Mouse (Mus musculus) liver, embryonic 16.5 days (tissue): ENCODE measurements around the gene Cckar. TPM values are rescaled to one million over a fixed set of nuclear protein-coding genes. Genes with fewer than 3 reads are reported as not detected.

Experiments
- ATAC-seq: fragments of 200-750 bp; cut with Nextera tagmentation; 2 replicates; pipeline ENCODE4 v1.8.0; 2017; ENCODE audit warnings: low read depth, mild to moderate bottlenecking, moderate number of reproducible peaks, moderate library complexity
- H3K27ac ChIP-seq: fragments of 300-500 bp; sonication (generic); 2 replicates; pipeline ENCODE4 v1.5.1; 2014; ENCODE audit warnings: mild to moderate bottlenecking, low read length
- H3K27me3 ChIP-seq: fragments of 300-500 bp; sonication (generic); 2 replicates; pipeline ENCODE4 v1.6.1; 2014; ENCODE audit warnings: low read depth, low read length, mixed read lengths; ENCODE audit not compliant: control insufficient read depth, insufficient read depth
- H3K36me3 ChIP-seq: fragments of 300-500 bp; sonication (generic); 2 replicates; pipeline ENCODE4 v1.6.1; 2014; ENCODE audit warnings: mild to moderate bottlenecking; ENCODE audit not compliant: control insufficient read depth, insufficient read depth
- H3K4me1 ChIP-seq: fragments of 300-500 bp; sonication (generic); 2 replicates; pipeline ENCODE4 v1.6.1; 2014; ENCODE audit warnings: low read depth, low read length, mixed read lengths; ENCODE audit not compliant: control insufficient read depth
- H3K4me2 ChIP-seq: fragments of 300-500 bp; sonication (generic); 2 replicates; pipeline ENCODE4 v1.6.1; 2014; ENCODE audit warnings: low read depth, low read length, mixed read lengths
- H3K4me3 ChIP-seq: fragments of 300-500 bp; sonication (generic); 2 replicates; pipeline ENCODE4 v1.5.1; 2014; ENCODE audit warnings: low read depth, mild to moderate bottlenecking, low read length
- H3K9ac ChIP-seq: fragments of 300-500 bp; sonication (generic); 2 replicates; pipeline ENCODE4 v1.6.1; 2014; ENCODE audit warnings: low read depth, low read length
- H3K9me3 ChIP-seq: fragments of 300-500 bp; sonication (generic); replicated peaks from 2 replicates; pipeline ENCODE4 v1.6.1; 2016; ENCODE audit warnings: low read length; ENCODE audit not compliant: control insufficient read depth
- WGBS: fragments of 180-500 bp; shearing (Covaris S2); extraction: QIAGEN DNeasy Blood & Tissue Kit; methylation state at CpG from one replicate; pipeline ENCODE4 v1.1.7; 2014; ENCODE audit not compliant: insufficient replicate concordance; 5-methylcytosine and 5-hydroxymethylcytosine counted together
- polyA plus RNA-seq: library from polyadenylated mRNA; unstranded; fragments of >200 nt; fragmentation: Nextera tagmentation; extraction: Ambion mirVana; gene quantifications from 2 replicates; pipeline ENCODE4 v1.2.1, GENCODE M21; 2015

Gene Cckar
- polyA plus RNA-seq = 0.11 and 1.2 TPM in 2 replicates

GRCm38 (mm10) chr5:53707235-53708177 is at the start of gene Cckar:
TSS of gene Cckar (minus strand) at chr5:53707705.
- ATAC-seq = no peak
- H3K27ac ChIP-seq = no peak within 1 kb of the TSS
- no peak within 1 kb of the TSS for H3K4me3 ChIP-seq
- no peak within 1 kb of the TSS for H3K4me2 ChIP-seq
- no peaks in the 10 kb centered on the region for H3K27me3 ChIP-seq
- 53% methylated on average over 11 of the region's 11 CpGs for WGBS
- H3K9me3 ChIP-seq = no peaks in the 10 kb centered on the region
- no peak within 1 kb of the TSS for H3K9ac ChIP-seq
- no peaks in the 10 kb centered on the region for H3K36me3 ChIP-seq
- H3K4me1 ChIP-seq = no peaks in the 10 kb centered on the region

- Histone ChIP-seq H3K27ac (no peak overlapping the region), H3K9ac (no peak overlapping the region), H3K9me3 (no peaks in the 10 kb centered on the region), H3K4me2 (no peak overlapping the region), H3K27me3 (no peaks in the 10 kb centered on the region), H3K4me3 (no peak overlapping the region), H3K4me1 (no peaks in the 10 kb centered on the region), H3K36me3 (no peaks in the 10 kb centered on the region)
- WGBS = 36% methylated on average over 2 of the region's 2 CpGs
- no peak for ATAC-seq
Observed at GRCm38 (mm10) chr5:53744061-53744460, 36.6 kb upstream of the Cckar start.

GRCm38 (mm10) chr5:53732933-53733332 is 25.4 kb upstream of the Cckar start:
- Histone ChIP-seq H3K4me1 (no peaks in the 10 kb centered on the region), H3K36me3 (no peaks in the 10 kb centered on the region), H3K27me3 (no peaks in the 10 kb centered on the region), H3K4me2 (no peak overlapping the region), H3K4me3 (no peak overlapping the region), H3K27ac (no peak overlapping the region), H3K9ac (no peak overlapping the region), H3K9me3 (no peaks in the 10 kb centered on the region)
- no peak for ATAC-seq
- 50% methylated on average over 10 of the region's 10 CpGs for WGBS

GRCm38 (mm10) chr5:53727606-53728005 is 20.1 kb upstream of the Cckar start:
- 56% methylated on average over 3 of the region's 3 CpGs for WGBS
- Histone ChIP-seq H3K27me3 (no peaks in the 10 kb centered on the region), H3K36me3 (no peaks in the 10 kb centered on the region), H3K4me1 (no peaks in the 10 kb centered on the region), H3K9me3 (no peaks in the 10 kb centered on the region), H3K4me2 (no peak overlapping the region), H3K9ac (no peak overlapping the region), H3K4me3 (no peak overlapping the region), H3K27ac (no peak overlapping the region)
- no peak for ATAC-seq

- ATAC-seq = no peak
- WGBS = 54% methylated on average over 5 of the region's 5 CpGs
Observed at GRCm38 (mm10) chr5:53726011-53726410, 18.5 kb upstream of the Cckar start.

GRCm38 (mm10) chr5:53716462-53716861 is 9.0 kb upstream of the Cckar start:
- 44% methylated on average over 5 of the region's 5 CpGs for WGBS
- Histone ChIP-seq H3K4me3 (no peak overlapping the region), H3K36me3 (no peaks in the 10 kb centered on the region), H3K9me3 (no peaks in the 10 kb centered on the region), H3K9ac (no peak overlapping the region), H3K4me2 (no peak overlapping the region), H3K27ac (no peak overlapping the region), H3K4me1 (no peaks in the 10 kb centered on the region), H3K27me3 (no peaks in the 10 kb centered on the region)
- no peak for ATAC-seq

More at GRCm38 (mm10) chr5:53726011-53726410, 18.5 kb upstream of the Cckar start:
- Histone ChIP-seq H3K27ac (no peak overlapping the region), H3K9ac (no peak overlapping the region), H3K4me3 (no peak overlapping the region), H3K4me1 (no peaks in the 10 kb centered on the region), H3K36me3 (no peaks in the 10 kb centered on the region), H3K27me3 (no peaks in the 10 kb centered on the region), H3K4me2 (no peak overlapping the region), H3K9me3 (no peaks in the 10 kb centered on the region)

- ATAC-seq = no peak
- Histone ChIP-seq H3K36me3 (no peaks in the 10 kb centered on the region), H3K4me1 (no peaks in the 10 kb centered on the region), H3K27ac (no peak overlapping the region), H3K9me3 (no peaks in the 10 kb centered on the region), H3K9ac (no peak overlapping the region), H3K27me3 (no peaks in the 10 kb centered on the region), H3K4me2 (no peak overlapping the region), H3K4me3 (no peak overlapping the region)
- 56% methylated on average over 9 of the region's 9 CpGs for WGBS
Observed at GRCm38 (mm10) chr5:53711277-53711676, 3.8 kb upstream of the Cckar start.

GRCm38 (mm10) chr5:53708191-53708590 is 686 bp upstream of the Cckar start:
- Histone ChIP-seq H3K27ac (no peak overlapping the region), H3K9me3 (no peaks in the 10 kb centered on the region), H3K9ac (no peak overlapping the region), H3K36me3 (no peaks in the 10 kb centered on the region), H3K4me1 (no peaks in the 10 kb centered on the region), H3K27me3 (no peaks in the 10 kb centered on the region), H3K4me3 (no peak overlapping the region), H3K4me2 (no peak overlapping the region)
- 65% methylated on average over 4 of the region's 4 CpGs for WGBS
- no peak for ATAC-seq

- H3K27me3 ChIP-seq = no peaks in the 10 kb centered on the region
- H3K4me1 ChIP-seq = no peaks in the 10 kb centered on the region
- 80% methylated on average over 14 of the region's 14 CpGs for WGBS
Observed at GRCm38 (mm10) chr5:53702686-53703085, 4.8 kb downstream of the Cckar start.

More at GRCm38 (mm10) chr5:53702686-53703085, 4.8 kb downstream of the Cckar start:
- no peak overlapping the region for H3K4me3 ChIP-seq
- H3K9me3 ChIP-seq = no peaks in the 10 kb centered on the region
- no peaks in the 10 kb centered on the region for H3K36me3 ChIP-seq
- no peak overlapping the region for H3K9ac ChIP-seq
- H3K4me2 ChIP-seq = no peak overlapping the region
- no peak for ATAC-seq
- no peak overlapping the region for H3K27ac ChIP-seq
